Comparison of ENCODE assay signal across 1 mouse cellular context in genomic region chr7:105640233-105640893, GRCm38 (mm10).
TF ChIP-seq lines count a peak whose summit lies in the region.

TSS of gene Arfip2 (minus strand) at chr7:105640416.
TSS of gene Gm45799 (plus strand) at chr7:105640552.

TF ChIP-seq in MEL, 35 proteins besides CTCF, POLR2A, EP300 and RAD21 (continued from another document):
- no peak for TF ChIP-seq BHLHE40 (IDR thresholded peaks at IDR 0.05; ENCODE audit: borderline replicate concordance, low read depth, low read length)
- TF ChIP-seq RCOR1 (IDR thresholded peaks at IDR 0.05; ENCODE audit: low read depth, low read length) = no peak
- TF ChIP-seq MEF2A (IDR thresholded peaks at IDR 0.05; ENCODE audit: extremely low read depth, insufficient replicate concordance, low read depth, low read length, poor library complexity, severe bottlenecking) = no peak
- TF ChIP-seq MAZ (IDR thresholded peaks at IDR 0.05; ENCODE audit: low read depth, low read length) = peak; percentile 86; the same call in 1 of the 2 replicates
- no peak for TF ChIP-seq GATA1 (IDR thresholded peaks at IDR 0.05; ENCODE audit: low read depth, low read length)
- TF ChIP-seq KAT2A (conservative IDR thresholded peaks at IDR 0.05; ENCODE audit: low read depth, low read length) = peak; percentile 70; the same call in 1 of the 2 replicates
- TF ChIP-seq SMC3 (IDR thresholded peaks at IDR 0.05; ENCODE audit: low read depth, low read length) = no peak
- peak; percentile 71; the same call in 1 of the 2 replicates for TF ChIP-seq MYC (IDR thresholded peaks at IDR 0.05; ENCODE audit: low read depth, low read length)
- no peak for TF ChIP-seq MAFK (IDR thresholded peaks at IDR 0.05; ENCODE audit: borderline replicate concordance, low read depth, low read length)
- TF ChIP-seq MYB (IDR thresholded peaks at IDR 0.05; ENCODE audit: low read depth, low read length) = no peak
- TF ChIP-seq UBTF (IDR thresholded peaks at IDR 0.05; ENCODE audit: borderline replicate concordance, insufficient read depth, low read depth, low read length) = 0 out of 2 replicates have a peak, but pooled peaks have one; percentile 5
- TF ChIP-seq ZKSCAN1 (IDR thresholded peaks at IDR 0.05; ENCODE audit: low read depth, low read length) = no peak
